Mouse (Mus musculus) liver, embryonic 14 days (tissue): ENCODE measurements around the gene Galk1. TPM values are rescaled to one million over a fixed set of nuclear protein-coding genes. Genes with fewer than 3 reads are reported as not detected.

Experiments used
- polyA plus RNA-seq: library from polyadenylated mRNA; depleted of rRNA; stranded (reverse); fragments of >200 nt; gene quantifications from 2 replicates; pipeline ENCODE4 v1.2.3, GENCODE M21; 2012; rRNA removed

Galk1 gene
- 50.4 and 60.3 TPM in 2 replicates for polyA plus RNA-seq

GRCm38 (mm10) chr11:116012262-116012947, at the start of gene Galk1:
Galk1 (minus strand) TSS chr11:116012719.

GRCm38 (mm10) chr11:116030088-116030897, 17.8 kb upstream of the Galk1 start, which contains the start of gene Unk:
Unk (plus strand) TSS chr11:116030322.

GRCm38 (mm10) chr11:116027756-116028155, 15.2 kb upstream of the Galk1 start, which contains the start of gene H3f3b:
H3f3b (minus strand) TSS chr11:116027962.

DNA sequence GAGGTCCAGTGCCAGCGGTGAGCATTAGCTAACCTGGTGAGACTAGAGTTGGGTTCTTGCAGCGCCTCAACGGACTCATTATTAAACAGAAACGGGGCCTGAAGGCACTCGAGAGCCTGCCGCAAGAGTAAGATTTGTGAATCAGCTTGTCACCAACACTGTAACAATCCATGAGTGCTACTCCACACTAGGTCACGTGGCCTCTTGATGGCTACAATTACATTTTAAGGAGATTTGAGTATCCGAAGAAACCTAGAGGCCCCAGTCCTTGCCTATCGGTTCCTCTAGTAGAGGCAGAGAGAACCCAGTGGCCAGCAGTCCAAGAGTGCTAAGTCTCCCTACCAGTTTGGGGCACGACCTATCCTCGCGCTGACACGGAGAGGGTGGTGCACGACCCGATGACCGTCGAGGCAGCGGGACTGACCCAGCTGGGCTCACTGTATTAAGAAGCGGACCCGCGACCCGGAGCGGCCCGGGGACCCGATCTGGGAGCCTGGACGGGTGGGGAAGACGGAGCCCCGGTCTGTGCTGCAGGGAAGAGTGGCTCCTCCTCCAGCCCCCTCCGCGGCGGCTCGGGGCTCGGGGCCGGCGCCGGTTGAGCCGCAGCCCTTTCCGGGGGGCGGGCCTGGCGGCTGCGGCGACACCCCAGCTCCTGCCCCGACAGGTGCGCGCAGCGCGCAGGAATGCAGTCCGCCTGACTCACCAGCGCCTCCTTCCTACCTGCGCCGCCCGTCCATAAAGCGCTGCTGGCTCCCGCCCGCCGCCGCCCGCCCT, 38.0 kb downstream of the Galk1 start, which contains the start of gene Itgb4:
Gene Itgb4, plus strand, starts transcription at position 401 of the 774 bp plus-strand sequence.

Other genes with a start within 250 kb of the Galk1 start
- gene Tmem94, start 247.3 kb downstream of the Galk1 start, polyA plus RNA-seq = 9.0 and 10.3 TPM in 2 replicates
- 6.1 and 7.1 TPM in 2 replicates for gene Caskin2, start 199.1 kb downstream of the Galk1 start, polyA plus RNA-seq
- gene Tsen54, start 198.0 kb downstream of the Galk1 start, polyA plus RNA-seq = 11.0 and 12.6 TPM in 2 replicates
- gene Llgl2, start 188.7 kb downstream of the Galk1 start, polyA plus RNA-seq = 9.6 and 10.2 TPM in 2 replicates
- 0.27 and 0.48 TPM in 2 replicates for gene Myo15b, start 154.3 kb downstream of the Galk1 start, polyA plus RNA-seq
- 21.1 and 25.1 TPM in 2 replicates for gene Smim5, start 112.8 kb downstream of the Galk1 start, polyA plus RNA-seq
- 1.4 and 2.2 TPM in 2 replicates for gene Smim6, start 100.7 kb downstream of the Galk1 start, polyA plus RNA-seq
- 25.8 and 29.5 TPM in 2 replicates for gene Sap30bp, start 79.4 kb downstream of the Galk1 start, polyA plus RNA-seq
- gene Recql5, start 79.2 kb downstream of the Galk1 start, polyA plus RNA-seq = 6.3 and 7.7 TPM in 2 replicates
- 0.09 and 0.11 TPM in 2 replicates for gene Itgb4, start 38.0 kb downstream of the Galk1 start, polyA plus RNA-seq
- 250 and 282 TPM in 2 replicates for gene H3f3b, start 15.2 kb upstream of the Galk1 start, polyA plus RNA-seq
- gene Unk, start 17.6 kb upstream of the Galk1 start, polyA plus RNA-seq = 11.1 and 11.6 TPM in 2 replicates
- 17.2 and 18.8 TPM in 2 replicates for gene Unc13d, start 65.2 kb upstream of the Galk1 start, polyA plus RNA-seq
- gene Wbp2, start 74.3 kb upstream of the Galk1 start, polyA plus RNA-seq = 40.4 and 47.0 TPM in 2 replicates
- gene Trim47, start 114.5 kb upstream of the Galk1 start, polyA plus RNA-seq = 1.9 TPM in 2 replicates
- gene Trim65, start 118.4 kb upstream of the Galk1 start, polyA plus RNA-seq = 1.2 and 1.4 TPM in 2 replicates
- gene Mrpl38, start 126.1 kb upstream of the Galk1 start, polyA plus RNA-seq = 14.7 and 19.3 TPM in 2 replicates
- gene Fbf1, start 155.4 kb upstream of the Galk1 start, polyA plus RNA-seq = 8.4 and 9.4 TPM in 2 replicates
- 17.4 and 21.2 TPM in 2 replicates for gene Ten1, start 186.1 kb upstream of the Galk1 start, polyA plus RNA-seq
- gene Acox1, start 186.3 kb upstream of the Galk1 start, polyA plus RNA-seq = 13.8 and 15.6 TPM in 2 replicates
- gene Evpl, start 225.4 kb upstream of the Galk1 start, polyA plus RNA-seq = 0.07 and 0.28 TPM in 2 replicates